Mouse (Mus musculus): ENCODE results near the gene Magi1. TPM values are rescaled to one million over a fixed set of nuclear protein-coding genes. Genes with fewer than 3 reads are reported as not detected.
"Not testable (repeated sequence)": the region's sequence is repeated elsewhere in the genome, so short reads cannot be mapped to it uniquely, and the experiment has no call there.

The Magi1 gene
- total RNA-seq, 2 experiments from 2014 or later, result 14.3 to 16.6 TPM

GRCm38 (mm10) chr6:94019935-94020334 is 263.8 kb downstream of the Magi1 start:
- DNase-seq, result no peak
- intact Hi-C loops (cut with DNase I), result no loop called here

- no peak for DNase-seq
- intact Hi-C loops (cut with DNase I), result no loop called here
Observed at GRCm38 (mm10) chr6:94013761-94014160, 270.0 kb downstream of the Magi1 start.

GRCm38 (mm10) chr6:94011947-94012346 is 271.8 kb downstream of the Magi1 start:
- no peak for DNase-seq
- intact Hi-C loops (cut with DNase I), result no loop called here

- intact Hi-C loops (cut with DNase I), result no loop called here
- no peak for DNase-seq
Observed at GRCm38 (mm10) chr6:94011521-94011920, 272.2 kb downstream of the Magi1 start.

- no peak for DNase-seq
- intact Hi-C loops (cut with DNase I), result no loop called here
Observed at GRCm38 (mm10) chr6:94008577-94008976, 275.1 kb downstream of the Magi1 start.

- not testable (repeated sequence) for DNase-seq
Observed at GRCm38 (mm10) chr6:94003586-94003985, 280.1 kb downstream of the Magi1 start.

GRCm38 (mm10) chr6:93996841-93997485 is 286.8 kb downstream of the Magi1 start:
- no peak for DNase-seq
- intact Hi-C loops (cut with DNase I), result no loop called here

More at GRCm38 (mm10) chr6:94003586-94003985, 280.1 kb downstream of the Magi1 start:
- intact Hi-C loops (cut with DNase I), result not testable (repeated sequence)

- no peak for DNase-seq
- intact Hi-C loops (cut with DNase I), result loop anchor here (5.0 to 10.0 kb wide), 2 partner anchors 330 to 1203 kb away; no protein-coding TSS in a partner anchor
Observed at GRCm38 (mm10) chr6:93987561-93987960, 296.2 kb downstream of the Magi1 start.

- DNase-seq, result peak; percentile 29 to 54
- intact Hi-C loops (cut with DNase I), result loop anchor here (1.0 to 10.0 kb wide), 3 partner anchors 228 to 1200 kb away; no protein-coding TSS in a partner anchor
Observed at GRCm38 (mm10) chr6:93985111-93985510, 298.6 kb downstream of the Magi1 start.

GRCm38 (mm10) chr6:93983551-93983950 is 300.2 kb downstream of the Magi1 start:
- DNase-seq, result no peak
- intact Hi-C loops (cut with DNase I), result loop anchor here (10.0 kb wide), 1 partner anchor 1199 kb away; no protein-coding TSS in a partner anchor

GRCm38 (mm10) chr6:93981211-93981610 is 302.5 kb downstream of the Magi1 start:
- no peak for DNase-seq
- intact Hi-C loops (cut with DNase I), result loop anchor here (10.0 kb wide), 1 partner anchor 1196 kb away; no protein-coding TSS in a partner anchor

- intact Hi-C loops (cut with DNase I), result no loop called here
- no peak for DNase-seq
Observed at GRCm38 (mm10) chr6:93979241-93979640, 304.5 kb downstream of the Magi1 start.

GRCm38 (mm10) chr6:93968721-93969120 is 315.0 kb downstream of the Magi1 start:
- no peak for DNase-seq
- intact Hi-C loops (cut with DNase I), result no loop called here

- no peak for DNase-seq
- intact Hi-C loops (cut with DNase I), result no loop called here
Observed at GRCm38 (mm10) chr6:93962757-93963336, 320.9 kb downstream of the Magi1 start.

- intact Hi-C loops (cut with DNase I), result no loop called here
- DNase-seq, result no peak
Observed at GRCm38 (mm10) chr6:93961782-93962181, 321.9 kb downstream of the Magi1 start.

GRCm38 (mm10) chr6:93957172-93957571 is 326.5 kb downstream of the Magi1 start:
- intact Hi-C loops (cut with DNase I), result no loop called here
- DNase-seq, result no peak

GRCm38 (mm10) chr6:93946612-93947011 is 337.1 kb downstream of the Magi1 start:
- intact Hi-C loops (cut with DNase I), result no loop called here
- no peak for DNase-seq

- DNase-seq, result no peak
Observed at GRCm38 (mm10) chr6:93936359-93936758, 347.4 kb downstream of the Magi1 start.

GRCm38 (mm10) chr6:93935793-93936192 is 347.9 kb downstream of the Magi1 start:
- DNase-seq, result no peak
- intact Hi-C loops (cut with DNase I), result no loop called here

More at GRCm38 (mm10) chr6:93936359-93936758, 347.4 kb downstream of the Magi1 start:
- intact Hi-C loops (cut with DNase I), result no loop called here

- intact Hi-C loops (cut with DNase I), result no loop called here
- no peak for DNase-seq
Observed at GRCm38 (mm10) chr6:93934700-93935099, 349.0 kb downstream of the Magi1 start.

GRCm38 (mm10) chr6:93924568-93924967 is 359.1 kb downstream of the Magi1 start:
- intact Hi-C loops (cut with DNase I), result no loop called here

GRCm38 (mm10) chr6:93923972-93924371 is 359.7 kb downstream of the Magi1 start:
- DNase-seq, result no peak
- intact Hi-C loops (cut with DNase I), result no loop called here

More at GRCm38 (mm10) chr6:93924568-93924967, 359.1 kb downstream of the Magi1 start:
- DNase-seq, result no peak
